Mouse (Mus musculus) ES-Bruce4 (cell line): ENCODE measurements around the gene Ccdc103. TPM values are rescaled to one million over a fixed set of nuclear protein-coding genes. Genes with fewer than 3 reads are reported as not detected.
A peak's percentile ranks its signal among the peaks of the same experiment; 100 is the strongest.

Experiments used
- H3K27ac ChIP-seq: 2 replicates; pipeline ENCODE4 v1.5.1; 2012; ENCODE audit warnings: low read length, inconsistent platforms; ENCODE audit not compliant: insufficient read depth
- H3K27me3 ChIP-seq: 2 replicates; pipeline ENCODE4 v1.6.1; 2012; ENCODE audit warnings: mild to moderate bottlenecking, low read length, inconsistent platforms; ENCODE audit not compliant: control insufficient read depth, poor library complexity, insufficient read depth, severe bottlenecking
- H3K36me3 ChIP-seq: 2 replicates; pipeline ENCODE4 v1.6.1; 2012; ENCODE audit warnings: inconsistent platforms, mild to moderate bottlenecking, low read length, moderate library complexity; ENCODE audit not compliant: control insufficient read depth, poor library complexity, insufficient read depth, severe bottlenecking
- H3K4me1 ChIP-seq: one replicate; pipeline ENCODE4 v1.8.1; 2011; ENCODE audit warnings: low read length; ENCODE audit not compliant: control insufficient read depth, insufficient read depth
- H3K4me3 ChIP-seq: 2 replicates; pipeline ENCODE4 v1.5.1; 2011; ENCODE audit warnings: low read depth, mild to moderate bottlenecking, low read length
- H3K9ac ChIP-seq: 2 replicates; pipeline ENCODE4 v1.6.1; 2012; ENCODE audit warnings: low read depth, mild to moderate bottlenecking, inconsistent platforms; ENCODE audit not compliant: poor library complexity, severe bottlenecking
- H3K9me3 ChIP-seq: replicated peaks from 2 replicates; pipeline ENCODE4 v1.6.1; 2012; ENCODE audit warnings: mild to moderate bottlenecking, low read length, inconsistent platforms; ENCODE audit not compliant: control insufficient read depth, poor library complexity, insufficient read depth, severe bottlenecking
- CTCF ChIP-seq: IDR thresholded peaks from one replicate; pipeline ENCODE4 v1.8.1; 2011; ENCODE audit warnings: low read depth, low read length
- EP300 ChIP-seq: IDR thresholded peaks from 2 replicates; pipeline ENCODE4 v1.6.1; 2011; ENCODE audit warnings: low read depth, low read length; ENCODE audit not compliant: insufficient read depth
- POLR2A ChIP-seq: IDR thresholded peaks from one replicate; pipeline ENCODE4 v1.8.1; 2011; ENCODE audit warnings: low read length; ENCODE audit not compliant: insufficient read depth
- polyA plus RNA-seq: library from polyadenylated mRNA; stranded (reverse); fragments of >200 nt; gene quantifications from 2 replicates; pipeline ENCODE4 v1.2.4, GENCODE M21; 2011; ENCODE audit warnings: low read depth; ENCODE audit not compliant: missing spikeins, insufficient read depth, insufficient read length

Ccdc103 gene
- 0.37 and 1.2 TPM in 2 replicates for polyA plus RNA-seq

DNA sequence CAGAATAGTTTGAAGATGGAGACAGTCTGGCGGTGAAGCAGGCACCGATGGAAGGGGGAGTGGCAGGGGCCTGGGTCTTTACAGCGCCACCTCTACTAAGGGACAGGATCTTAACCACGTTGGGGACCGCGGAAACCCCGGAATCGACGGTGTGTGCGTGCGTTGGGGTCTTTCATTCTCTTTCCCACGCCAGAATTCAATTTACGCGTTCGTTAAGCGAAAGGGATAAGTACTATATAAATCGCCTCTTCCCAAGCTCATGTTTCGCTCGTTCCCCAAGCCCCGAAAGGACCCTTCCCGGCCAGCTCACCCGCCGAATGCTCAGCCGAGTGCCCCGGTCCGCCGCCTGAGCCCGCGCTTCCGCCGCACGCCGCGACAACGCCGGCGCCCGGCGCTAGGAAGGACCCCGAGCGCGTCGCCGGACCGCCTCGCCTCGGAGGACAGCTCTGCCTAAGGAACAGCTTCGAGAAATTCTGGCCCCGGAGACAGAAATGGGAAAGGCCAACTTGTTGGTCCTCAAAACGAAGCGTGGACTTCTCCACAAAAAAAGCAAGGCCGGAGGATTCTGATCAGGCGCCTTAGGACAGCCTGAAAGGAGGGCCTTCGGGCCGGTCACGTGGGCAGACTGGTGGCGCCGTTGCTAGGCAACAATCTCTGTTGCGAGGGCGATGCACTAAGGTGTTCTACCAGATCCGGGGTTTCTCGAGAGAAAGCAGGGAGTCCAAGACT, at the start of gene Ccdc103, which contains the start of gene Eftud2:
Ccdc103 (plus strand) TSS at position 620 of the 729 bp plus-strand sequence.
Eftud2 (minus strand) TSS at position 401 of the 729 bp plus-strand sequence.
- Histone ChIP-seq H3K9me3 (no peaks in the 10 kb centered on the region), H3K4me1 (no peaks in the 10 kb centered on the region), H3K27me3 (no peaks in the 10 kb centered on the region), H3K9ac (peak within 1 kb of the TSS; percentile 92), H3K36me3 (peaks cover 19% of the 10 kb centered on the region), H3K27ac (peak within 1 kb of the TSS; percentile 63), H3K4me3 (peak within 1 kb of the TSS; percentile 99)
- TF ChIP-seq POLR2A (peak; percentile 72), CTCF (no peak)

- H3K27ac ChIP-seq: no peak overlapping the region
- no peak overlapping the region for H3K4me3 ChIP-seq
- H3K4me1 ChIP-seq: no peaks in the 10 kb centered on the region
- no peak overlapping the region for H3K9ac ChIP-seq
- TF ChIP-seq POLR2A: no peak
- TF ChIP-seq CTCF: no peak
- H3K36me3 ChIP-seq: peaks cover 11% of the 10 kb centered on the region; the same call in 1 of the 2 replicates
- H3K9me3 ChIP-seq: peaks cover 6% of the 10 kb centered on the region; the same call in 1 of the 2 replicates
- no peaks in the 10 kb centered on the region for H3K27me3 ChIP-seq
These were observed 48.2 kb upstream of the Ccdc103 start for GRCm38 (mm10) chr11:102832700-102833297.

DNA sequence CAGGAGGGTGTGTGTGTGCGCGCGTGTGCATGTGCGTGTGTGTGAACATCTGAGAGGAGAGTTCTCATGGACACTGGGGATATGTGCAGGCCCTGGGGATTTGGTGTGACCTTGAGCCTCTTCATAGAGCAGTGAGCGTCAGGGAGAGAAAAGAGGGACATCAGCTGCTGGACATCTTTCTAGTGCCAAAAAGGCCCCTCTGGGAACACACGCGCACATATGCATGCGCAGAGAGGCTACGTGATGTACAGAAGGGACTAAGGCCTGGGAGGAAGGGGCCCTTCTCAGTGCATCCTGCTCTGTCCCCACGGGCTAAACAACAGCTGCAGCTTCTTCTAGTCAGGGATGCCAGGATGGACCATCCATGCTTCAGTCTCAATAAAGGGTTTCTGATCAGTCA, 46.8 kb upstream of the Ccdc103 start:
- Histone ChIP-seq H3K4me1 (no peaks in the 10 kb centered on the region), H3K27me3 (no peaks in the 10 kb centered on the region), H3K9me3 (no peaks in the 10 kb centered on the region), H3K4me3 (no peak overlapping the region), H3K27ac (no peak overlapping the region), H3K36me3 (peaks cover 25% of the 10 kb centered on the region), H3K9ac (no peak overlapping the region)
- TF ChIP-seq CTCF (no peak), POLR2A (no peak), EP300 (no peak)

DNA sequence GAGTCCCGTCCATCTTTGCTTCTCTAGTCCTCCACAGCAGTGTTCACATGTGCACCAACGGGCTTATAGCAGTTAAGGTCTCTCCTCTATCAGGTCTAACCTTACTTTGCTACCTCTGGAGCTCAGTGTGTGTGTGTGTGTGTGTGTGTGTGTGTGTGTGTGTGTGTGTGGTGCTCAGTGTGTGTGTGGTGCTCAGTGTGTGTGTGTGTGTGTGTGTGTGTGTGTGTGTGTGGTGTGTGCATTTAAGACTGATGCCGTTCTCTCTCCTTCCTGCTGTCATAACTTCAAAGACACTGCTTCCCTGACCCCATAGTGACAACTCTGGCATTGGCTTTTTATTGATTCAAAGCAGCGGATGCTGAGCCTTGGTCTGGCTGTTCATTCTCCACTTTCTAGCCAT, 45.5 kb upstream of the Ccdc103 start, which contains the start of gene Higd1b:
Higd1b (plus strand) TSS at position 301 of the 400 bp plus-strand sequence.
- TF ChIP-seq CTCF: no peak
- no peak for TF ChIP-seq EP300
- TF ChIP-seq POLR2A: no peak
- H3K4me1 ChIP-seq: no peaks in the 10 kb centered on the region
- no peak within 1 kb of the TSS for H3K9ac ChIP-seq
- peaks cover 37% of the 10 kb centered on the region for H3K36me3 ChIP-seq
- no peaks in the 10 kb centered on the region for H3K27me3 ChIP-seq
- no peaks in the 10 kb centered on the region for H3K9me3 ChIP-seq
- H3K27ac ChIP-seq: no peak within 1 kb of the TSS
- no peak within 1 kb of the TSS for H3K4me3 ChIP-seq

- H3K4me1 ChIP-seq: no peaks in the 10 kb centered on the region
- H3K9ac ChIP-seq: no peak overlapping the region
- TF ChIP-seq EP300: no peak
- no peak for TF ChIP-seq CTCF
- no peaks in the 10 kb centered on the region for H3K27me3 ChIP-seq
- no peak overlapping the region for H3K4me3 ChIP-seq
- no peak overlapping the region for H3K27ac ChIP-seq
- peaks cover 41% of the 10 kb centered on the region for H3K36me3 ChIP-seq
- H3K9me3 ChIP-seq: no peaks in the 10 kb centered on the region
These were observed 44.9 kb upstream of the Ccdc103 start for GRCm38 (mm10) chr11:102836146-102836545.

DNA sequence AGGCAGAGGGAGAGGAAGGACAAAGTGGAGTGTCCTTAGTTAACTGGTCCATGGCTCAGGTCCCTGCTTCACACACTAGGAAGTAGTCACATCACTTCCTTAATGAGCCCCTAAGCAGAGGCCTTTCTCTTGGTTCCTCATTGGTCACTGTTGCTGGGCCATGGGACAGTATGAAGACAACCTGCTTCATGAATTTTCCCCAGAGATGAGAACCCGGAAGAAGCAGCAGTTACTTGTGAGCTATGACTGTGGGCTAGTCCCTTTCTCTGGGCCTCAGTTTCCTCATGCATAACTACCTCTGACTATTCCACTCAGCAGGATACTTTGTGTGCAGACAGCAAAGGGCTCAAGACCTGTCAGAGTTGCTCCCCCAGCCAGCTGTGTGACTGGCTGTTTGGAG, 43.6 kb upstream of the Ccdc103 start:
- Histone ChIP-seq H3K4me3 (no peak overlapping the region), H3K9me3 (no peaks in the 10 kb centered on the region), H3K9ac (no peak overlapping the region), H3K27ac (no peak overlapping the region), H3K36me3 (peaks cover 51% of the 10 kb centered on the region), H3K27me3 (no peaks in the 10 kb centered on the region), H3K4me1 (no peaks in the 10 kb centered on the region)
- no peak for TF ChIP-seq CTCF
- no peak for TF ChIP-seq EP300
- no peak for TF ChIP-seq POLR2A
